Mouse (Mus musculus) granulocyte monocyte progenitor cell, adult 5-6 weeks (primary cell): ENCODE results near the gene Cdh19. TPM values are rescaled to one million over a fixed set of nuclear protein-coding genes. Genes with fewer than 3 reads are reported as not detected.

Experiments
- ATAC-seq: replicated peaks from 2 replicates; pipeline ENCODE4 v1.8.0; 2016; ENCODE audit warnings: mild to moderate bottlenecking, moderate TSS enrichment, inconsistent platforms; ENCODE audit not compliant: poor library complexity, severe bottlenecking
- total RNA-seq, 2 experiments: library from RNA; stranded (forward) in 1 of 2; stranded (reverse) in 1 of 2; fragments of 200-712, 200-1000 nt in 1 of 2; fragments of >200 nt in 1 of 2; fragmentation: Nextera tagmentation in 1 of 2; gene quantifications; 2 replicates each; pipeline ENCODE4 v1.2.3; 2014 to 2017

The Cdh19 gene
- total RNA-seq (2014; fragmentation: Nextera tagmentation) (not detected in 2 replicates), total RNA-seq (2017) (not detected in 2 replicates)

- ATAC-seq, result no peak
Observed at GRCm38 (mm10) chr1:110977484-110977883, at the start of gene Cdh19. Gene Cdh19, minus strand, starts transcription at chr1:110977584.

GRCm38 (mm10) chr1:111020434-111021060 is 43.2 kb upstream of the Cdh19 start:
- no peak for ATAC-seq

- no peak for ATAC-seq
Observed at GRCm38 (mm10) chr1:111017640-111018039, 40.3 kb upstream of the Cdh19 start.

GRCm38 (mm10) chr1:110989824-110990223 is 12.4 kb upstream of the Cdh19 start:
- ATAC-seq, result no peak

- no peak for ATAC-seq
Observed at GRCm38 (mm10) chr1:110969201-110969600, 8.2 kb downstream of the Cdh19 start.

GRCm38 (mm10) chr1:110909752-110910151 is 67.6 kb downstream of the Cdh19 start:
- no peak for ATAC-seq

- no peak for ATAC-seq
Observed at GRCm38 (mm10) chr1:110909218-110909617, 68.2 kb downstream of the Cdh19 start.

- ATAC-seq, result no peak
Observed at GRCm38 (mm10) chr1:110904266-110904665, 73.1 kb downstream of the Cdh19 start.
